Mouse (Mus musculus) B cell, adult 62 days (primary cell): ENCODE results near the gene Calml4. TPM values are rescaled to one million over a fixed set of nuclear protein-coding genes. Genes with fewer than 3 reads are reported as not detected.

Experiments used
- total RNA-seq: library from RNA; stranded (reverse); gene quantifications from 4 replicates; pipeline ENCODE4 v1.2.4, GENCODE M21; 2023

The Calml4 gene
- not detected in 4 replicates for total RNA-seq

DNA sequence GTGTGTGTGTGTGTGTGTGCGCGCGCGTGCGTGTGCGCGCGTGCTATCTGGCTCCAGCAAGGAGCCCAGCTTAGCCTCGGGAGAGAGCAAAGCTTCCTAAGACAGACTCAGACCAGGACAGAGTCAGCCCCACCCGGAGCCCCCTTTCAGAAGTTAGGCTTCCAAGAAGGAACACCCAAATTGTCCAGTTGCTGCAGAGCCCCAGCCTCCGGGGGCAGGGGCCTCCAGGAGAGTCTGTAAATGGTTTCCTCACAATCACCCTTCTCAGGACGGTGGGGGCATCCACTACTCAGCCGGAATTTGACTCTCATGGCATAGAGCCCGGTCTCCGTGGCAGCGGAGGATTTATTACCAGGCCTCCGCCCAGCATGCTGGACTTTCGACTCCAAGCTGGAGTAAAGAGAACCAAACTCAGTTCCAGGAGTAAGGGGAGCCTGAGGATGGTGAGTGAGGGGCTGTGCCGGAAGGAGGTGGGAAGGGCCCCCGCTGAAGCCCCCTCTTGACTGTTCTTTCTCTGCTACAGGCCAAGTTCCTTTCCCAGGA lies at the start of gene Calml4:
Calml4 (plus strand) TSS at position 362 of the 543 bp plus-strand sequence.

DNA sequence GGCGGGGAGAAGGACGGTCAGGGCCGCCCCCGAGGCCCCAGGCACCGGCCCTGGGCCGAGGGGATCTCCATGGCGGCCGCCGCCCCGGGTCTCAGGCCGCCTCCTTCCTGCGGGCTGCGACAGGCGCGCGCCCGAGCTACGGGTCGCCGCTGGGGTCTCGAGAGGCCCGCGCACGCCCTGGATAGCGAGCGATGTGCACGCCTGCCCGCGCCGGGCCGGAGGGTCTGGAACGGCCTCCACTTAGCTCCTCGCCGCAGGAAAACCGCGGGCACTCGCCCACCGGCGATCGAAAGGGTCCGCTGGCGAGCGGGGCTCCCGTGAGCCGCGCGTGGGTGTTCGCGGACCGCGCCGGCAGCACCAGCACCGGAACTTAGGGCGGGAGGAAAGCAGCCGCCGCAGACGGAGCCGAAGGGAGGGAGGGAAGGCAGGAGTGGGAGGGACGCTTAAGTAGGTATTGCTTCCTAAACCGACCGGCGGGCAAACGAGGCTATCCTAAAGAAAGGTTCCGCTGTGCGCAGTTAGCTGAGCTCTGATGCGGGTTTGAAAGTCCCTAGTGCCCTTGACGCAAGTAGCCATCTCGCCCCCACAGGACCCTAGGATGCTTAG lies 46.3 kb upstream of the Calml4 start, which contains the start of gene Fem1b:
Fem1b (minus strand) TSS at position 419 of the 606 bp plus-strand sequence.

DNA sequence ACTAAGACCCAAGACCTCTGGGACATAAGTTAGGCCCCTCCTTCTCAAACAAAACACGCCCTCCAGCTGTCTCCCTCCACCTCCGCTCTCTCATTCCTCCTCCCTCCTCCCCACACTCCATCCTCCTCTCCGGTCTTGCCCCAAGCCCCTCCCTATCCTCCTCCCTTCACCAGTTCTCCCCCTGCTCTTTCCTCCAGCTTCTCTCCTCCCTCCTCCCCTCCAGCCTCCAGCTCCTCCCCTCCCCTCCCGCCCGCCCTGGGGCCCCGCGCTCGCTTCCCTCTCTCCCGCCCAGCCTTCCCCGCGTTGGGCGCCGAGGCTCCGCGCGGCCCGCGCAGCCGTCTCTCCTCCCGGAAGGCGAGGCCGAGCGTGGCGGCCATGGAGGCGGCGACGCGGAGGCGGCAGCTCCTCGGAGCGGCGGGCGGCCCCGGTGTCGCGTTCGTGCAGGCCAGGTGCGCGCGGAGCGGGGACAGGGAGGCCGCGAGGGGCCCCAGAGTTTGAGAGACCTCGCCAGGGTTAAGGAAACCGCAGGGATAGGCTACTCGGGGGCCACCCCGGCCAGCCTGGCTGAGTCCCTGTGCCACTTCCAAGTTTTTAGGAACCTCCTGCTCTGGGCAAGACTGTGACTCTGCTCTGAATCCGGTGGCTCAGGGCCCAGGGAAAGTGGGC lies 19.2 kb upstream of the Calml4 start, which contains the start of gene Cln6:
Cln6 (plus strand) TSS at position 280 of the 666 bp plus-strand sequence.

Other genes with a start within 250 kb of the Calml4 start
- not detected in 4 replicates for gene Itga11, start 180.3 kb upstream of the Calml4 start, total RNA-seq
- gene Fem1b, start 46.1 kb upstream of the Calml4 start, total RNA-seq: 24.8 to 26.8 TPM (median 26.0 TPM) in 4 replicates
- 6.5 to 13.7 TPM (median 7.3 TPM) in 4 replicates for gene Cln6, start 19.3 kb upstream of the Calml4 start, total RNA-seq
- gene Pias1, start 129.8 kb downstream of the Calml4 start, total RNA-seq: 123 to 127 TPM (median 126 TPM) in 4 replicates